Mouse (Mus musculus): ENCODE data around the gene Olfr1193. TPM values are rescaled to one million over a fixed set of nuclear protein-coding genes. Genes with fewer than 3 reads are reported as not detected.
"Not testable (repeated sequence)": the region's sequence is repeated elsewhere in the genome, so short reads cannot be mapped to it uniquely, and the experiment has no call there.

Gene Olfr1193
- polyA plus RNA-seq (2012; rRNA removed) (not detected in 2 replicates), polyA plus RNA-seq (2014; fragmentation: Nextera tagmentation; extraction: Ambion mirVana) (not detected in 2 replicates)

- DNase-seq (ENCODE audit: low spot score); H3K9me3 ChIP-seq (ENCODE audit: control insufficient read depth, low read length); H3K9ac ChIP-seq (ENCODE audit: low read depth, low read length, severe bottlenecking); H3K27me3 ChIP-seq (ENCODE audit: control insufficient read depth, insufficient read depth, low read length); H3K27ac ChIP-seq (replicated peaks; ENCODE audit: low read depth, low read length); H3K4me2 ChIP-seq (replicated peaks; ENCODE audit: low read depth, low read length, severe bottlenecking); H3K36me3 ChIP-seq (ENCODE audit: control insufficient read depth, insufficient read depth, low read length); ATAC-seq (ENCODE audit: low FRiP score, low read depth); H3K4me1 ChIP-seq (ENCODE audit: control insufficient read depth, insufficient read depth, low read length); H3K4me3 ChIP-seq (replicated peaks; ENCODE audit: low read length): not testable (repeated sequence)
Measured at GRCm38 (mm10) chr2:88675328-88675727, at the start of gene Olfr1193. TSS of gene Olfr1193 (plus strand) at chr2:88675628.

- not testable (repeated sequence) for H3K36me3 ChIP-seq (ENCODE audit: control insufficient read depth, insufficient read depth, low read length); H3K9me3 ChIP-seq (ENCODE audit: control insufficient read depth, low read length); H3K4me2 ChIP-seq (replicated peaks; ENCODE audit: low read depth, low read length, severe bottlenecking); H3K27ac ChIP-seq (replicated peaks; ENCODE audit: low read depth, low read length); ATAC-seq (ENCODE audit: low FRiP score, low read depth); DNase-seq (ENCODE audit: low spot score); H3K9ac ChIP-seq (ENCODE audit: low read depth, low read length, severe bottlenecking); H3K27me3 ChIP-seq (ENCODE audit: control insufficient read depth, insufficient read depth, low read length); H3K4me1 ChIP-seq (ENCODE audit: control insufficient read depth, insufficient read depth, low read length); H3K4me3 ChIP-seq (replicated peaks; ENCODE audit: low read length)
- 82% methylated on average over 1 of the region's 1 CpGs for WGBS
Measured at GRCm38 (mm10) chr2:88640242-88640641, 35.2 kb upstream of the Olfr1193 start, which contains the start of gene Olfr1191-ps1. TSS of gene Olfr1191-ps1 (plus strand) at chr2:88640542.

- ATAC-seq (ENCODE audit: low FRiP score, low read depth) (no peak), DNase-seq (ENCODE audit: low spot score) (no peak)
- TF ChIP-seq POLR2A (IDR thresholded peaks at IDR 0.05; ENCODE audit: borderline replicate concordance, extremely low read depth, insufficient read depth, insufficient read length): no peak
- no peak within 1 kb of the TSS for H3K27ac ChIP-seq (replicated peaks; ENCODE audit: low read depth, low read length)
- 37% methylated on average over 1 of the region's 1 CpGs for WGBS
- H3K4me1 ChIP-seq (ENCODE audit: control insufficient read depth, insufficient read depth, low read length): no peaks in the 10 kb centered on the region
- H3K4me2 ChIP-seq (replicated peaks; ENCODE audit: low read depth, low read length, severe bottlenecking): no peak within 1 kb of the TSS
- no peak within 1 kb of the TSS for H3K9ac ChIP-seq (ENCODE audit: low read depth, low read length, severe bottlenecking)
- H3K9me3 ChIP-seq (ENCODE audit: control insufficient read depth, low read length): no peaks in the 10 kb centered on the region
- no peaks in the 10 kb centered on the region for H3K36me3 ChIP-seq (ENCODE audit: control insufficient read depth, insufficient read depth, low read length)
- no peak within 1 kb of the TSS for H3K4me3 ChIP-seq (replicated peaks; ENCODE audit: low read length)
- H3K27me3 ChIP-seq (ENCODE audit: control insufficient read depth, insufficient read depth, low read length): no peaks in the 10 kb centered on the region
Measured at GRCm38 (mm10) chr2:88648209-88648608, 27.2 kb upstream of the Olfr1193 start, which contains the start of gene Olfr1192-ps1. TSS of gene Olfr1192-ps1 (plus strand) at chr2:88648509.

- no peaks in the 10 kb centered on the region for H3K27me3 ChIP-seq (ENCODE audit: control insufficient read depth, insufficient read depth, low read length)
- no peaks in the 10 kb centered on the region for H3K9me3 ChIP-seq (ENCODE audit: control insufficient read depth, low read length)
- H3K36me3 ChIP-seq (ENCODE audit: control insufficient read depth, insufficient read depth, low read length): no peaks in the 10 kb centered on the region
- ATAC-seq (ENCODE audit: low FRiP score, low read depth): no peak
- H3K9ac ChIP-seq (ENCODE audit: low read depth, low read length, severe bottlenecking): no peak within 1 kb of the TSS
- H3K4me1 ChIP-seq (ENCODE audit: control insufficient read depth, insufficient read depth, low read length): no peaks in the 10 kb centered on the region
- DNase-seq (ENCODE audit: low spot score): no peak
- H3K27ac ChIP-seq (replicated peaks; ENCODE audit: low read depth, low read length): no peak within 1 kb of the TSS
- H3K4me2 ChIP-seq (replicated peaks; ENCODE audit: low read depth, low read length, severe bottlenecking): no peak within 1 kb of the TSS
- TF ChIP-seq POLR2A (IDR thresholded peaks at IDR 0.05; ENCODE audit: borderline replicate concordance, extremely low read depth, insufficient read depth, insufficient read length): no peak
- no peak within 1 kb of the TSS for H3K4me3 ChIP-seq (replicated peaks; ENCODE audit: low read length)
Measured at GRCm38 (mm10) chr2:88689087-88689486, 13.7 kb downstream of the Olfr1193 start, which contains the start of gene Olfr1195. TSS of gene Olfr1195 (minus strand) at chr2:88689187.

- Histone ChIP-seq H3K4me3 (replicated peaks; ENCODE audit: low read length) (no peak within 1 kb of the TSS), H3K9me3 (ENCODE audit: control insufficient read depth, low read length) (no peaks in the 10 kb centered on the region), H3K27ac (replicated peaks; ENCODE audit: low read depth, low read length) (no peak within 1 kb of the TSS), H3K9ac (ENCODE audit: low read depth, low read length, severe bottlenecking) (no peak within 1 kb of the TSS), H3K27me3 (ENCODE audit: control insufficient read depth, insufficient read depth, low read length) (no peaks in the 10 kb centered on the region), H3K36me3 (ENCODE audit: control insufficient read depth, insufficient read depth, low read length) (no peaks in the 10 kb centered on the region), H3K4me1 (ENCODE audit: control insufficient read depth, insufficient read depth, low read length) (no peaks in the 10 kb centered on the region), H3K4me2 (replicated peaks; ENCODE audit: low read depth, low read length, severe bottlenecking) (no peak within 1 kb of the TSS)
- 82% methylated on average over 2 of the region's 2 CpGs for WGBS
- DNase-seq (ENCODE audit: low spot score) (no peak), ATAC-seq (ENCODE audit: low FRiP score, low read depth) (no peak)
- no peak for TF ChIP-seq POLR2A (IDR thresholded peaks at IDR 0.05; ENCODE audit: borderline replicate concordance, extremely low read depth, insufficient read depth, insufficient read length)
Measured at GRCm38 (mm10) chr2:88704497-88704896, 29.1 kb downstream of the Olfr1193 start, which contains the start of gene Olfr1196. TSS of gene Olfr1196 (minus strand) at chr2:88704597.

Other genes starting within 250 kb of the Olfr1193 start
- gene Olfr1181, start 249.5 kb upstream of the Olfr1193 start, polyA plus RNA-seq (2012; rRNA removed): not detected in 2 replicates
- not detected in 2 replicates for gene Olfr1181, start 249.5 kb upstream of the Olfr1193 start, polyA plus RNA-seq (2014; fragmentation: Nextera tagmentation; extraction: Ambion mirVana)
- not detected in 2 replicates for gene Gm13757, start 226.5 kb upstream of the Olfr1193 start, polyA plus RNA-seq (2012; rRNA removed)
- gene Gm13757, start 226.5 kb upstream of the Olfr1193 start, polyA plus RNA-seq (2014; fragmentation: Nextera tagmentation; extraction: Ambion mirVana): not detected in 2 replicates
- not detected in 2 replicates for gene Olfr1183, start 220.8 kb upstream of the Olfr1193 start, polyA plus RNA-seq (2012; rRNA removed)
- not detected in 2 replicates for gene Olfr1183, start 220.8 kb upstream of the Olfr1193 start, polyA plus RNA-seq (2014; fragmentation: Nextera tagmentation; extraction: Ambion mirVana)
- not detected in 2 replicates for gene Olfr1184, start 192.0 kb upstream of the Olfr1193 start, polyA plus RNA-seq (2012; rRNA removed)
- not detected in 2 replicates for gene Olfr1184, start 192.0 kb upstream of the Olfr1193 start, polyA plus RNA-seq (2014; fragmentation: Nextera tagmentation; extraction: Ambion mirVana)
- gene Olfr1185-ps1, start 182.3 kb upstream of the Olfr1193 start, polyA plus RNA-seq (2012; rRNA removed): not detected in 2 replicates
- gene Olfr1185-ps1, start 182.3 kb upstream of the Olfr1193 start, polyA plus RNA-seq (2014; fragmentation: Nextera tagmentation; extraction: Ambion mirVana): not detected in 2 replicates
- not detected in 2 replicates for gene Olfr1186, start 157.1 kb upstream of the Olfr1193 start, polyA plus RNA-seq (2012; rRNA removed)
- not detected in 2 replicates for gene Olfr1186, start 157.1 kb upstream of the Olfr1193 start, polyA plus RNA-seq (2014; fragmentation: Nextera tagmentation; extraction: Ambion mirVana)
- not detected in 2 replicates for gene Olfr1188, start 118.7 kb upstream of the Olfr1193 start, polyA plus RNA-seq (2012; rRNA removed)
- gene Olfr1188, start 118.7 kb upstream of the Olfr1193 start, polyA plus RNA-seq (2014; fragmentation: Nextera tagmentation; extraction: Ambion mirVana): not detected in 2 replicates
- not detected in 2 replicates for gene Olfr1189, start 89.2 kb upstream of the Olfr1193 start, polyA plus RNA-seq (2012; rRNA removed)
- not detected in 2 replicates for gene Olfr1189, start 89.2 kb upstream of the Olfr1193 start, polyA plus RNA-seq (2014; fragmentation: Nextera tagmentation; extraction: Ambion mirVana)
- not detected in 2 replicates for gene Olfr1191-ps1, start 35.1 kb upstream of the Olfr1193 start, polyA plus RNA-seq (2012; rRNA removed)
- gene Olfr1191-ps1, start 35.1 kb upstream of the Olfr1193 start, polyA plus RNA-seq (2014; fragmentation: Nextera tagmentation; extraction: Ambion mirVana): not detected in 2 replicates
- not detected in 2 replicates for gene Olfr1192-ps1, start 27.1 kb upstream of the Olfr1193 start, polyA plus RNA-seq (2012; rRNA removed)
- gene Olfr1192-ps1, start 27.1 kb upstream of the Olfr1193 start, polyA plus RNA-seq (2014; fragmentation: Nextera tagmentation; extraction: Ambion mirVana): not detected in 2 replicates
- gene Olfr1195, start 13.6 kb downstream of the Olfr1193 start, polyA plus RNA-seq (2012; rRNA removed): not detected in 2 replicates
- gene Olfr1195, start 13.6 kb downstream of the Olfr1193 start, polyA plus RNA-seq (2014; fragmentation: Nextera tagmentation; extraction: Ambion mirVana): not detected in 2 replicates
- gene Olfr1196, start 29.0 kb downstream of the Olfr1193 start, polyA plus RNA-seq (2012; rRNA removed): not detected in 2 replicates
- gene Olfr1196, start 29.0 kb downstream of the Olfr1193 start, polyA plus RNA-seq (2014; fragmentation: Nextera tagmentation; extraction: Ambion mirVana): not detected in 2 replicates
- not detected in 2 replicates for gene Olfr1197, start 56.7 kb downstream of the Olfr1193 start, polyA plus RNA-seq (2012; rRNA removed)
- gene Olfr1197, start 56.7 kb downstream of the Olfr1193 start, polyA plus RNA-seq (2014; fragmentation: Nextera tagmentation; extraction: Ambion mirVana): not detected in 2 replicates
- not detected in 2 replicates for gene Olfr1198, start 75.7 kb downstream of the Olfr1193 start, polyA plus RNA-seq (2012; rRNA removed)
- not detected in 2 replicates for gene Olfr1198, start 75.7 kb downstream of the Olfr1193 start, polyA plus RNA-seq (2014; fragmentation: Nextera tagmentation; extraction: Ambion mirVana)
- gene Olfr1199, start 84.8 kb downstream of the Olfr1193 start, polyA plus RNA-seq (2012; rRNA removed): not detected in 2 replicates
- not detected in 2 replicates for gene Olfr1199, start 84.8 kb downstream of the Olfr1193 start, polyA plus RNA-seq (2014; fragmentation: Nextera tagmentation; extraction: Ambion mirVana)
- gene Olfr1200, start 94.9 kb downstream of the Olfr1193 start, polyA plus RNA-seq (2012; rRNA removed): not detected in 2 replicates
- not detected in 2 replicates for gene Olfr1200, start 94.9 kb downstream of the Olfr1193 start, polyA plus RNA-seq (2014; fragmentation: Nextera tagmentation; extraction: Ambion mirVana)
- gene Olfr1201, start 117.4 kb downstream of the Olfr1193 start, polyA plus RNA-seq (2012; rRNA removed): not detected in 2 replicates
- not detected in 2 replicates for gene Olfr1201, start 117.4 kb downstream of the Olfr1193 start, polyA plus RNA-seq (2014; fragmentation: Nextera tagmentation; extraction: Ambion mirVana)
- gene Olfr1202, start 138.9 kb downstream of the Olfr1193 start, polyA plus RNA-seq (2012; rRNA removed): not detected in 2 replicates
- not detected in 2 replicates for gene Olfr1202, start 138.9 kb downstream of the Olfr1193 start, polyA plus RNA-seq (2014; fragmentation: Nextera tagmentation; extraction: Ambion mirVana)
- not detected in 2 replicates for gene Olfr1205, start 154.1 kb downstream of the Olfr1193 start, polyA plus RNA-seq (2012; rRNA removed)
- gene Olfr1205, start 154.1 kb downstream of the Olfr1193 start, polyA plus RNA-seq (2014; fragmentation: Nextera tagmentation; extraction: Ambion mirVana): not detected in 2 replicates
- not detected in 2 replicates for gene Olfr1204, start 173.7 kb downstream of the Olfr1193 start, polyA plus RNA-seq (2012; rRNA removed)
- gene Olfr1204, start 173.7 kb downstream of the Olfr1193 start, polyA plus RNA-seq (2014; fragmentation: Nextera tagmentation; extraction: Ambion mirVana): not detected in 2 replicates
- gene Olfr1206, start 187.6 kb downstream of the Olfr1193 start, polyA plus RNA-seq (2012; rRNA removed): not detected in 2 replicates
- not detected in 2 replicates for gene Olfr1206, start 187.6 kb downstream of the Olfr1193 start, polyA plus RNA-seq (2014; fragmentation: Nextera tagmentation; extraction: Ambion mirVana)
- not detected in 2 replicates for gene Olfr1208, start 226.7 kb downstream of the Olfr1193 start, polyA plus RNA-seq (2012; rRNA removed)
- not detected in 2 replicates for gene Olfr1208, start 226.7 kb downstream of the Olfr1193 start, polyA plus RNA-seq (2014; fragmentation: Nextera tagmentation; extraction: Ambion mirVana)
- gene Olfr1209, start 239.5 kb downstream of the Olfr1193 start, polyA plus RNA-seq (2012; rRNA removed): not detected in 2 replicates
- gene Olfr1209, start 239.5 kb downstream of the Olfr1193 start, polyA plus RNA-seq (2014; fragmentation: Nextera tagmentation; extraction: Ambion mirVana): not detected in 2 replicates